Mouse (Mus musculus) cortical plate, adult 2 months (tissue): ENCODE measurements around the gene Krt83.

Experiments used
- CTCF ChIP-seq: fragments of 200-500 bp; IDR thresholded peaks from 2 replicates; pipeline ENCODE4 v1.5.1; 2011; ENCODE audit warnings: mild to moderate bottlenecking, control low read depth, low read length; ENCODE audit not compliant: insufficient read depth; ENCODE audit errors: extremely low read depth
- POLR2A ChIP-seq: fragments of 200-500 bp; IDR thresholded peaks from 2 replicates; pipeline ENCODE4 v1.6.1; 2011; ENCODE audit warnings: mild to moderate bottlenecking, low read length, control low read depth; ENCODE audit not compliant: insufficient read depth; ENCODE audit errors: extremely low read depth

GRCm38 (mm10) chr15:101446572-101446971 is 44.7 kb downstream of the Krt83 start:
- TF ChIP-seq POLR2A = no peak
- TF ChIP-seq CTCF = no peak
